ENCODE assay signal across 28 mouse cellular contexts in genomic region chr12:28085460-28085859, GRCm38 (mm10).
DNase-seq lines count a peak whose midpoint lies in the region; ATAC-seq lines count a peak whose summit lies in the region.
"Had no signal": no experiment of that assay in that cellular context is flagged by ENCODE, and none has a peak within 500 bp of the region (broad histone marks: within the 10 kb centered on the region; RNA-seq: fewer than 3 reads in every experiment).

No protein-coding gene starts in this region.

- H3K4me1 ChIP-seq in hindbrain, embryonic 13.5 days (replicated peaks) = 0 out of 2 replicates have a peak, but pooled peaks cover 3% of the 10 kb centered on the region
- no peaks in the 10 kb centered on the region for H3K4me1 ChIP-seq in hindbrain, embryonic 12.5 days
- H3K4me1 ChIP-seq in neural tube, embryonic 15.5 days = peaks cover 7% of the 10 kb centered on the region; the same call in 1 of the 2 replicates
- no peaks in the 10 kb centered on the region for H3K4me1 ChIP-seq in forebrain, embryonic 14.5 days (ENCODE audit: control insufficient read depth, insufficient read depth, low read length)
- H3K4me1 ChIP-seq in heart, embryonic 10.5 days = peaks cover 4% of the 10 kb centered on the region; the same call in 1 of the 2 replicates
- H3K4me1 ChIP-seq: embryonic facial prominence, embryonic 13.5 days; liver, embryonic 13.5 days; midbrain, embryonic 15.5 days had no signal

- H3K36me3 ChIP-seq in hindbrain, embryonic 13.5 days = no peaks in the 10 kb centered on the region
- H3K36me3 ChIP-seq in hindbrain, embryonic 12.5 days = no peaks in the 10 kb centered on the region
- H3K36me3 ChIP-seq in neural tube, embryonic 15.5 days = no peaks in the 10 kb centered on the region
- no peaks in the 10 kb centered on the region for H3K36me3 ChIP-seq in forebrain, embryonic 14.5 days (ENCODE audit: control insufficient read depth, insufficient read depth, low read length)
- no peaks in the 10 kb centered on the region for H3K36me3 ChIP-seq in heart, embryonic 10.5 days
- H3K36me3 ChIP-seq: embryonic facial prominence, embryonic 13.5 days; heart, embryonic 12.5 days; liver, embryonic 13.5 days; midbrain, embryonic 15.5 days had no signal

- DNase-seq in neural tube, embryonic 10.5 days (ENCODE audit: extremely low spot score, low spot score) = no peak
- DNase-seq in forebrain, embryonic 14.5 days (ENCODE audit: low spot score) = peak; percentile 72
- peak; percentile 2 for DNase-seq in retina, postnatal 7 days (ENCODE audit: low read depth, low spot score)
- DNase-seq in heart, embryonic 10.5 days (ENCODE audit: low spot score) = no peak
- no peak for DNase-seq in kidney, postnatal 14 days
- DNase-seq: adrenal gland, postnatal 25 days; cerebellum, adult 11-12 months; cerebellum, postnatal 36 days; embryo, embryonic 11 days; gastrocnemius, postnatal 14 days; heart, adult 11 months; heart, postnatal 10 days; kidney, postnatal 36 days; layer of hippocampus, postnatal 36 days; liver, embryonic 13.5 days; lung, adult 2 months; lung, postnatal 14 days; right cerebral cortex, postnatal 4 days; thymus, postnatal 4 days had no signal

- no peak overlapping the region for H3K4me3 ChIP-seq in hindbrain, embryonic 13.5 days
- no peak overlapping the region for H3K4me3 ChIP-seq in hindbrain, embryonic 12.5 days
- H3K4me3 ChIP-seq in neural tube, embryonic 15.5 days (replicated peaks) = no peak overlapping the region
- H3K4me3 ChIP-seq in forebrain, embryonic 14.5 days (ENCODE audit: low read depth, low read length) = no peak overlapping the region
- H3K4me3 ChIP-seq in heart, embryonic 10.5 days = no peak overlapping the region
- H3K4me3 ChIP-seq: embryonic facial prominence, embryonic 13.5 days; erythroblast, embryonic 14.5 days; heart, embryonic 12.5 days; liver, embryonic 13.5 days; midbrain, embryonic 15.5 days; myocyte had no signal

- H3K27ac ChIP-seq in hindbrain, embryonic 13.5 days = peak overlapping the region; percentile 36; the same call in 1 of the 2 replicates
- H3K27ac ChIP-seq in hindbrain, embryonic 12.5 days = no peak overlapping the region
- H3K27ac ChIP-seq in neural tube, embryonic 15.5 days (replicated peaks) = no peak overlapping the region; the same call in 1 of the 2 replicates
- H3K27ac ChIP-seq in forebrain, embryonic 14.5 days (ENCODE audit: low read depth, low read length) = no peak overlapping the region
- no peak overlapping the region for H3K27ac ChIP-seq in heart, embryonic 10.5 days
- H3K27ac ChIP-seq: embryonic facial prominence, embryonic 13.5 days; liver, embryonic 13.5 days; midbrain, embryonic 15.5 days had no signal

- no peak overlapping the region for H3K4me2 ChIP-seq in hindbrain, embryonic 13.5 days
- H3K4me2 ChIP-seq in hindbrain, embryonic 12.5 days (replicated peaks) = no peak overlapping the region
- H3K4me2 ChIP-seq in neural tube, embryonic 15.5 days = no peak overlapping the region
- no peak overlapping the region for H3K4me2 ChIP-seq in forebrain, embryonic 14.5 days (ENCODE audit: low read length)
- H3K4me2 ChIP-seq: embryonic facial prominence, embryonic 13.5 days; heart, embryonic 12.5 days; liver, embryonic 13.5 days; midbrain, embryonic 15.5 days had no signal

- 0 out of 2 replicates have a peak, but pooled peaks have one; percentile 61 for ATAC-seq in hindbrain, embryonic 13.5 days (ENCODE audit: low FRiP score)
- no peak for ATAC-seq in hindbrain, embryonic 12.5 days (ENCODE audit: low FRiP score)
- peak; percentile 47; the same call in 1 of the 2 replicates for ATAC-seq in neural tube, embryonic 15.5 days (ENCODE audit: low FRiP score)
- ATAC-seq in forebrain, embryonic 14.5 days = peak; percentile 70
- ATAC-seq: intestine, postnatal 0 days; midbrain, embryonic 15.5 days had no signal

- no peaks in the 10 kb centered on the region for H3K9me3 ChIP-seq in hindbrain, embryonic 13.5 days
- no peaks in the 10 kb centered on the region for H3K9me3 ChIP-seq in hindbrain, embryonic 12.5 days (replicated peaks)
- no peaks in the 10 kb centered on the region for H3K9me3 ChIP-seq in neural tube, embryonic 15.5 days (replicated peaks)
- H3K9me3 ChIP-seq in forebrain, embryonic 14.5 days (replicated peaks; ENCODE audit: control insufficient read depth, low read length) = no peaks in the 10 kb centered on the region
- H3K9me3 ChIP-seq in heart, embryonic 10.5 days = no peaks in the 10 kb centered on the region
- H3K9me3 ChIP-seq: embryonic facial prominence, embryonic 13.5 days; heart, embryonic 12.5 days; liver, embryonic 13.5 days; midbrain, embryonic 15.5 days had no signal

- WGBS in hindbrain, embryonic 13.5 days = 55% methylated on average over 4 of the region's 4 CpGs
- 70% methylated on average over 4 of the region's 4 CpGs for WGBS in hindbrain, embryonic 12.5 days
- WGBS in neural tube, embryonic 15.5 days = 41% methylated on average over 4 of the region's 4 CpGs
- WGBS in forebrain, embryonic 14.5 days = 34% methylated on average over 4 of the region's 4 CpGs
- 91% methylated on average over 4 of the region's 4 CpGs for WGBS in heart, embryonic 10.5 days

- H3K9ac ChIP-seq in hindbrain, embryonic 13.5 days = no peak overlapping the region
- no peak overlapping the region for H3K9ac ChIP-seq in hindbrain, embryonic 12.5 days
- H3K9ac ChIP-seq in neural tube, embryonic 15.5 days (replicated peaks) = no peak overlapping the region
- no peak overlapping the region for H3K9ac ChIP-seq in forebrain, embryonic 14.5 days (ENCODE audit: low read length)
- H3K9ac ChIP-seq: embryonic facial prominence, embryonic 13.5 days; heart, embryonic 12.5 days; liver, embryonic 13.5 days; midbrain, embryonic 15.5 days had no signal

- no peaks in the 10 kb centered on the region for H3K27me3 ChIP-seq in hindbrain, embryonic 13.5 days
- H3K27me3 ChIP-seq in hindbrain, embryonic 12.5 days = no peaks in the 10 kb centered on the region
- H3K27me3 ChIP-seq in neural tube, embryonic 15.5 days (replicated peaks) = no peaks in the 10 kb centered on the region
- no peaks in the 10 kb centered on the region for H3K27me3 ChIP-seq in forebrain, embryonic 14.5 days (replicated peaks; ENCODE audit: control insufficient read depth, insufficient read depth, low read length)
- H3K27me3 ChIP-seq in heart, embryonic 10.5 days (ENCODE audit: insufficient read depth, poor library complexity, severe bottlenecking) = no peaks in the 10 kb centered on the region
- H3K27me3 ChIP-seq: embryonic facial prominence, embryonic 13.5 days; heart, embryonic 12.5 days; liver, embryonic 13.5 days; midbrain, embryonic 15.5 days had no signal

Comparison
In these comparisons a context has a peak if more than half of its experiments do, and no peak if none do; other contexts are left out.
1. DNase-seq: peak in forebrain, embryonic 14.5 days (single experiment) and retina, postnatal 7 days (single experiment); none in neural tube, embryonic 10.5 days (single experiment), heart, embryonic 10.5 days (single experiment) and kidney, postnatal 14 days (single experiment).